Mouse (Mus musculus) mesoderm, embryonic 11.5 days (tissue): ENCODE measurements around the gene Slc23a2.

ENCODE experiments used
- DNase-seq: peaks from one replicate; pipeline ENCODE4 v3.0.0-alpha.2; 2012; ENCODE audit warnings: low read depth, low spot score

The Slc23a2 gene

GRCm38 (mm10) chr2:132021616-132022015, 123.3 kb downstream of the Slc23a2 start:
- no peak for DNase-seq

DNA sequence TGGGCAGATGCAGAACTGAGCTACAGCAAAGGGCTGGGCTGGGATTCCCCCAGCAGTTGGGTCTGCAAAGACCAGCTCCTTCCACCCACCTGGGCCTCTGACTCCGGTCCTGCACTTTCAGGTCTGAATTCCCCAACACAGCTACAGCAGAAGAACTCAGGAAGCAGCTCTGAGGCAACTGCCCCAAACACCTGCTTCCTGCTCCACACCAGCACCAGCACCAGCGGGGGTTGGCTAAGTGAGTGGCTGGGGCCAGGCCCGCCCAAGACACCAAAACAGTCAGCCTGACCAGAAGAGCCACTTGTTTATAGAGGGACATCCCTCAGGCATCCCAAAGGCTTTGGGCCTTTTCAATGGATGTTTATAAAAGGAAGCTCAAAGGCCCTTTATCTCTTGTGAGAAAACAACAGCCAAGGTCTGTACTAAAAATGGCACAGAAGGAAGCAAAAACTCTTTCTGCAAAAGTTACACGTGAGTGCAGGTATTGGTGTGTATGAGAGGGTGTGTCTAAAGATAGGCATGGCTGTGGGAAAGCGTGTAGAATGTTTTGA, 123.8 kb downstream of the Slc23a2 start:
- no peak for DNase-seq

DNA sequence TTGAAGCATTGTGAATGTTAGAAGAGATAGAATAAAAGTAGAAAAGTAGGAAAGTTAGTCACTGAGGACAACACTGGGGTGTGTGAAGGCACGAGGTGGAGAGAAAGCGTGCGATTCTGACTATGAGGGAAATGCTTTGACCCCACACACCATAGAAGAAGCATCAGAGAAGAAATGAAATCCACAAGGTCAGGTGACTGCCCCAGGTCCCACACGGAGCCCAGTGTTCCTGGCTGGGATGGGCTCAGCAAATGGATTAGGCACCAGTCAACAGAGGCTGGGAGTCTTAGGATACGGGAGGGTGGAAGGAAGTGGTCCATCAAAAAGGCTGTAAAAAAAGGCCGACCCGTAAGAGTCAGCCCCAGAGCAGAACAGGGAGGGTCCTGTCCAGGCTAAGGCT, 124.5 kb downstream of the Slc23a2 start:
- no peak for DNase-seq

DNA sequence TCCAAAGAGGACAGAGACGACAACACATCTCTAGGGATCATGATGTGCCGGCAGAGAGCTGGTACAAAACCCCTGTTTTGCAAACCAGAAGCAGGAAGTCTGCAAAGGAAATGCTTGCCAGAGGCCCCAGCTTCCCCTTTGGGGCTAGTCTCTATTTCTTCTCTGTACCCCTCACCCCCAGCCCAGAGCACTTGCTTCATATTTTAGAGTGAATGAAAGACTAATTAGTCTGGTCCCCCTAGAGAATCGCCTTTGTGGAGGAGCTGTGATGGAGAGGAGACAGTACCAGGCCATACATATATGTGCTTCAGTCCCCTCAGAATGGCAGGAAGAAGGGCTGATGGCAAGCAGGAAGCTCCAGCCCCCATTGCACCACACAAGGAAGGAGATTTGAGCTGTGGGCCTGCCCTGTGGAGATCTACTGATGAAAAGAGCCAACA, 125.5 kb downstream of the Slc23a2 start:
- no peak for DNase-seq

- no peak for DNase-seq
Measured at GRCm38 (mm10) chr2:132018156-132018555, 126.8 kb downstream of the Slc23a2 start.

DNA sequence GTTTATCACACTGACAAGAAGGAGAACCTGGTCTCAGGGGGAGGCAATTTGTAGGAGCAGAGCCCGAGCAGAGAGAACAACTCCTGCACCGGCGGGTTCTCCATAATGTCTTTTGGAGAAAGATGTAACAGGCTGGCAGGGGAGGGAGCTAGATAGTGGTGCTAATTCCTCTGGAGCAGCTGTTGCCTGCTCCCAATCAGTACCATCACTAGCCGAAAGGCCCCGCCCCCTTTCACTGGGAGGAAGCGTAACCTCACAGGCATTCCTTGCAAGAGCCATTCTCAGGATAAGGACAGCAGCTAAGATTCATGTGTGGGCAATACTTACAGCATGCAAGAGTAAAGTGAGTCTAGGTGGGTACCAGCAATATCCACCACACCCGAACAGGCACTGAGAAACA, 127.3 kb downstream of the Slc23a2 start:
- peak; percentile 50 for DNase-seq

- no peak for DNase-seq
Measured at GRCm38 (mm10) chr2:132016034-132016433, 128.9 kb downstream of the Slc23a2 start.

GRCm38 (mm10) chr2:132013152-132013551, 131.8 kb downstream of the Slc23a2 start:
- DNase-seq: no peak

- no peak for DNase-seq
Measured at GRCm38 (mm10) chr2:132010781-132011180, 134.1 kb downstream of the Slc23a2 start.

GRCm38 (mm10) chr2:132008186-132008585, 136.7 kb downstream of the Slc23a2 start:
- DNase-seq: no peak

- DNase-seq: no peak
Measured at GRCm38 (mm10) chr2:132007475-132007819, 137.5 kb downstream of the Slc23a2 start.

DNA sequence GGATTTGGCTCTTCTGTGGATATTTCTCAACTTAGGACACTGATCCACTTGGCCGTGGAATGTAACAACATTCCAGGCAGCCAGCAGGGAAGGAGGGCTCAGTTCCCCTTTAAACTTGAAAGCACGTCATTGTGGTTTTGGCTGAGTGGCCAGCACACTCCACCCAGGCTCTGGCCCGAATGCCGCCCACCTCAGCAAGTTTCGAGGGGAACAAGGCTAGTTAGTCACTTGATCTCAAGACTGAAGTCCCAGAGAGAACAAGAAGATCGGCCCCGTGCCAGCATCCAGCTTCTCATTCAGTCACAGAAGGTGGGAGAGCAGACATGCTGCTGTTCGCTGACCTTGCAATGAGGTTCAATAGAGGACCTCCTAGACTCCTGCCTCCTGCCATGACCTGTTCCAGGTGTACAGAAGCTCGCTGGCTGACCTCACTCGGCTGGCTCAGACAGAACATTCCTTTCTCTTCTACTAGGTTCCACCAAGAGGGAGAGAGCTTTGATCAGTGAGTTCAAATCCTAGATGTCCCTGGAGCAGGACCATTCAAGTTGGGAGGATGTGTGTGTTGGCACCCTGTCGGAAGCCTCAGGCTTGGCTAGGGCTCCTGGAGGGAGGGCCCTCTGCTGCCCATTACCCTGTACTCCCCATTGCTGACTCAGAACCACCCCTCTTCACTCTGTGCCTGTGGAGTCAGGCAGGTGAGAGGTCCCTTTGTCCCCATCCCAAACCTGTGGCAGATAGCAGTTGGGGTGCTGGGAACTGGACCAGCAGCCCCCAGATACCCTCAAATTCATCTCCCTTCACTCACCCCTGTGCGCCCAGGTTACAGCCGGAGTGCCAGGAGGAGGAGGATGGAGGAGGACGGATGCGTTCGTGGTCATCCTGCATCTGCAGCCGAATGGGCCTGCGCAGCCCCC, 138.1 kb downstream of the Slc23a2 start:
- DNase-seq: no peak

GRCm38 (mm10) chr2:132005445-132005844, 139.5 kb downstream of the Slc23a2 start:
- DNase-seq: no peak

DNA sequence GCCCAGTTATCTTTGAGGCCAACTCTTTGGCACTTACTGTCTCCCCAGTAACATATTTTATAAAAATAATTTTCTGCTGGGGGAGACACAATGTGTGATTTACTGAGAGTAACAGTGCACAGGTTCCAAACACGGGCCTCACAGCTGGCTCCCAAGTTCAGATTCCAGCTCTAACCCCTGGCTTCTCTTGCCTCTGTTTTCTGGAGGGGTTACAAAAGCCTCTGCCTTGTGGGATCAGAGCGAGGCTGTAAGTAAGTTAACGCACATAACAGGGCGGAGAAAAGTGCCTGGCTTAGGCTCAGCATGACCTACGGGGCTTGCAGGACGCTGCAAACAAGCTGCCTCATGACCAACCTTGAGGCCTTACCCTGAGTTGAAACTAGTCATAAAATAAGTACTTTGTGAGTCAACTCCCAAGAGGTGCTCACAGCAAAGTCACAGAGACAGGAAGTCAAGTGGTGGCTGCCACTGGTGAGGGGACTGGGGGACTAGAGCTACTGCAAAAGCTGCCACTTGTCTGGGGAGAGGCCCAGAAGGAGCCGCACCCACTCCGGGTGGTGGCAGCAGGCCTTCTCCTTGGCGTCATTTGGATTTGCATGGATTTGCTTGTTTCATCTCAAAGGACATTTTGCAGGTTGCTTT, 140.3 kb downstream of the Slc23a2 start:
- no peak for DNase-seq

DNA sequence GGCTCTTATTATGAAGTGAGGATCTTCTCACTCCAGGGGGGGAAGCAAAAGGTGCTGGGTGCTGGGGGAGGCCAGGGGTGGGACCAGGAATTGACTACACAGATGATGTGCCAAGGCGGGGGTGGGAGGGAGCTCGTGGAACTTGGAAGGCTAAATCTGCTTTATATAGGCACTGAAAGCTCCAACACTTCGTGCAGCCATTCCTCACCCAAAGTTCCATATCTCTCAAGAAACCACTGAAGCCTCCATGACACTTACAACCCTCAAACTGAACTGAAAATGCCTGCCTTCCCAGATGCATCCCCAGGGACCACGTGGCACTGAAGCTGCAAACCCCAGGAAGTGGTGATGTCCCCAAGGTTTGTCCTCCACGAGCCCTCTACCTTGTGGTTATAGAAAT, 141.0 kb downstream of the Slc23a2 start:
- no peak for DNase-seq
